Mouse (Mus musculus): ENCODE results near the gene Spi1.
A peak's percentile ranks its signal among the peaks of the same experiment; 100 is the strongest.

Spi1 gene

DNA sequence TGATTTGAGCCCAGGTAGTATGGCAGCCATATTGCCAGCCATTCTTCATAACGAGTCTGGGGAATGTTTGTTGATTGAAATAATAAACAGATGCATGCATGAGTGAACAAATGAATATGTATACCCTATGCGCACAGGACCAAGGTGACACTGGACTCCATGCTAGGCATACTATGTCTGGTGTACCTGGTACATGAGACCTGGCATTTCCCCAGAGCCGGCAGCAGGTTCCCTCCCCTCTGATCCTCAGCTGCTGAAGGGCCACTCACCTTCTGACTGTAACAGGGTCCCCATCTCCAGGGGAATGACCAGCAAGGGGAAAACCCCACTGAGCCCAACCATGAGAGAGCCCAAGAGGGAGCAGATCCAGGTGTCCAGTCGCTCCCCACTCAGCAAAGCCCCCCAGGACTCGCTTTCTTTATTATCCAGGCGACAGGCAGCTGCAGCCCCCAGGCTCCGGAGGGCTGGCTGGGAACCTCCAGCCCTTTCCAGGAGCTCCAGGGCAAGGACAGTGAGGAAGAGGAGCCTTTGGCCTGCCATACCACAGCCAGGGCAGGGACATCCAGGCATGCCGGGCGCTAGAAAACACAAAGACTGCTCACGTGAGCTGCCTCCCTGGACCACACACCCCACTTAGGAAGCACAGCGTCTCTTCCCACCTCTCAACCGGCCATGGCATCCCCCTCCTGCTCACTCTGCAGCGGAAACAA lies 13.9 kb upstream of the Spi1 start:
- no peak for DNase-seq (ENCODE audit: low spot score)

DNA sequence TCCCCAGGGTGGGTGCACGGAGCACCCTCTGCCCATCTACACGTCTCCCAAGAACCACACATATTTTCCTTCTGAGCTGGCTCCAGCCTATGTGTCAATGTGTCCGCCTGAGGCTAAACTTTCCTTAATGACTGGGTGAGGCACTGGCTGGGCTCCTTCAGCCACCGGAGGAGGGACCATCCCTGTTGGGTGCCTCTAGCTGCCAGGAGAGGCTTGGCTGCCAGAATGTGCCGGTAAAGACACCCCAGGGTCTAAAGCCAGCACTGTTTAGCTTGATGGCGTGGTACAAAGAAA lies 13.4 kb upstream of the Spi1 start:
- no peak for DNase-seq (ENCODE audit: low spot score)

DNA sequence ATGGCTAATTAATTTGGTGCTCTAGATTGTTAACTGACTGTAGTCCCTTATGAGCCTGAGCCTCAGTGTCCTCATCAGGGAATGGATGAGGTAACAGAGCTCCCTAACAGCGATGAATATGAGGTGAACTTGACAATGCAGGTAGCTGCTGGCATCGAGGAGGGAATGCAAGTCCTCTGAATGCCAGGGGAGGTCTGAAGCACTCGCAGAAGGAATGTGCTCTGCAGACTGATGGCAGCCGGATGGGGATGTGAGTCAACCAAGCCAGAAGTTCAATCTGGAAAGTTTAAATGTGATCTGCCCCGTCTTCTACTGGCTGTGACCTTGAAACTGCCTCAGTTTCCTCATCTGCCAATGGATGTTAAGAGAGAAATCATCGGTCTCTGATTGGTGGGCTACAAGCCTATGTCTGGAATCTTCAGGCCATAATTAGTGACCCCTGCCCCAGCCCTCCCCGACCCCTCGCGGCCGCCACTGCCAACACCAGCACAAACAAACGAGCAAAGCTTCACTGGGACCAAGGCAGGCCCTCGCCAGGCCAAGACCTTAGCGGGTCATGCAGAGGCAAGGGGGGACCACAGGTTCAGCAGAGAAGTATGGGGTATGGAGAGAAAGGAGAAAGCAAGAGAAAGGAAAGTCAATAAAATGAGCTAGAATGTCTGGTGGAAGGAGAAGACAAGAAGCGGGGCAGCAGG lies 12.7 kb upstream of the Spi1 start:
- DNase-seq (ENCODE audit: low spot score) = no peak

DNA sequence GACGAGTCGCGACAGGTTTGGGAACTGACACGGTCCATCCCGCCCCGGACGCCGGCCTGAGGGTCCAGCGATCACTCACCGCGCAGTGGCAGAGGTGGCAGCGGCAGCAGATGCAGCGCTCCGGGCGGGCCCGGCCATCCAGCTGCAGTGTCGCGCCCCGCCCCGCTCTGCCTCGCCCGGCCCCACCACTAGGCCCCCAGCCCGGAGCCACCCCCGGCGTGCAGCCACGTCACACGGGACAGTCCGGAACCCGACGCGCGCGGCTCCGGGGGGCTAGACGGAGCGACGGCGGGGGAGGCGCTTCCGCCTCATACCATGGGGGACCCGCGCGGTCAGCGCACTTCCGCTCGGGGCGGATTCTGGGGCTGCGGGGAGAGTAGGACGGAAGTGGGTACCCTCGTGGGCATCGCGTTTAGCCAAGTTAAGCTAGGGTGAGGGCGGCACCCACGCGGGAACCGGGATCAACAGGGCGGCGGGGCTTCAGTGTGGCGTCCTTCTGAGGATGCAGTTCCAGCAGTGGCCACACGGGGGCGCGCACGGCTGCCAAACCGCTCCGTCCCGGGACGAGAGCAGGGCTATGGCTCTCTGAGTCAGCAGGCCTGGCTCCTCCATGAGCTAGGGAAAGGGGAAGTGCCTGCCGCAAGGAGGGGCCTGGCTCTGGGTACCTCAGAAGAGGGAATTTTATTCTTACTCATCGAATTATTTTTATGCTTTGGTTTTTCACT lies 12.0 kb upstream of the Spi1 start, which contains the start of gene Slc39a13:
TSS of gene Slc39a13 (minus strand) at position 342 of the 725 bp plus-strand sequence.
- peak; percentile 93 for DNase-seq (ENCODE audit: low spot score)

DNA sequence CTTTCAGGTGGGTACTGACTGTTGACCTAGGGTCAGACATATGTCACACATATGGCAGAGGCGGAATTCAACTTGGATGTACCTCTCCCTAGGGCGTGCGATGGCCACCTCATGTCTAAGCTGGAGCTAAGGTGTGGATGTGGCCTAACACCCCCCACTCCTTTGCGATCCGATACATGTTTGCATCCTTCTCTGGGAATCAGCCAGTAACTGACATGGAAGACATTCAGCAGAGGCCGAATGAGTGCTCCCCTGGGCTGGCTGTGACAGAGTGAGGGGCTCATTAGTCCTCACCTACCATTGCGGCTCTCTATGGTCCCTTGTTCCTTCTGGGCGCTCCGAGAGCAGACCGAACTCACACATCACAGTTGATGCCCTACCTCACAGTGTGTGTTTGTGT lies 11.1 kb upstream of the Spi1 start:
- DNase-seq (ENCODE audit: low spot score) = no peak

DNA sequence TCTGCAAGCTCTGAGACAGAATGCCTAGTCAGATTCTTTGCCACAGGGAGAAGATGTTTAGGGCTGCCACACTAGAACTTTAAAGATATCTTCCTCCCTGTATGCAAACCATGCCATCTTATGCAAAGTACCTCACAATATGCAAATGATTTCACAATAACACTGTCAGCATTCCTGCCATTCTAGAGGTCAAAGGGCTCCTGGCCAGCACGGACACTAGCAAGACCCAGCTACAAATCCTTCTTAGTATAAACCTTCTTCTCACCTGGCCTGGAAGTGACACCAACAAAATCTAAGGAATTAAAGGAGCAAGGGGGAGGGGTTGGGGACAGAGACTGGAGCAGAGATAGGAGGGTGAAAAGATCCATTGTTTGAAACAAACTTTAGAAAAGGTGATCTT lies 10.1 kb upstream of the Spi1 start:
- DNase-seq (ENCODE audit: low spot score) = no peak

DNA sequence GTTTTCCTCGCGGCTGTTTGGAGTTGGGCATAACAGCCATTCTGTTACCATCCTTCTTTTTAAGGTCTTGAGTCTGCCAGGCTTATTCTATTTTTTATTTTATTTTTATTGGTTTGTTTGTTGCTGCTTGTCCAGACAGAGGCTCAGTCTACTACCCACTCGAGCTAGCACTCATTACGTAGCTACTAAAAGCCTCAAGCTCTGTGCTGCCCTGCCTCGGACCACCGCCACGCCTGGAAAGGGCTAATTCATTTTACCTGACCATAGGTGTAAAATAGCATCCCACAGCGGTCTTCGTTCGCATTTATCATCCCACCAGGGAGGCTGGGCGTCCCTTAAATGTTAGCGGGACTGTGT lies 4.3 kb upstream of the Spi1 start:
- DNase-seq (ENCODE audit: low spot score) = no peak

DNA sequence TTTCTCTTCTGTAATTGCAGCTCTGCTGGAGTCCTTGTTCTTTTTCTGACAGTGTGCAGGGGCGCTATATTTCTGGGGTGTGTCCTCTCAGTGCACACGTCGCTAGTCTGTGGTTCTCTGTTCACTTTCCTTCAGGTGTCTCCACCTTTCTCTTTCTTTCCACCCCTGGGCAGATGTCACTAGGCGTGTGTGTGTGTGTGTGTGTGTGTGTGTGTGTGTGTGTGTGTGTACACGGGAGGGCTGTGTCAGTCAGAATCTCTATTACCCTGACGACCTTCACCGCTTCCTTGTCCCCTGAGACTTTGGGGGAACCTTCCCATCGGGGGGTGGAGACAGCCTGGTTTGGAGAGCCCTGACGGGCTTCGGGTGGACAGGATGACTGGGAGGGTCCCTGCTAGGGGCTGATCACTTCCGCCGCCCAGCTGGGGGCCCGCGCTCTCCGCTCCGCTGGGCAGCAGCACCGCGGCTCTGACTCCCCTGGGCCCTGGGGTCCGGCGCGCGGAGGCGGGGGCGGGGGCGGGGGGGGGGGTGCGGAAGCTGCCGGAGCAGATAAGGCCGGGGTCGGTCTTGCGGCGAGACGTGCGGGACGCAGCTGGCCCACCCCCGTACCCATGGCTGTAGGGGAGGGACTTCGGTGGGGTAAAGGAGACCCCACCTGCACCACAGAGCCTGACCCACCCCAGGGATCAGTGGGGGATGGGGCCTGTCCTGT lies 3.7 kb upstream of the Spi1 start:
- DNase-seq (ENCODE audit: low spot score) = no peak

DNA sequence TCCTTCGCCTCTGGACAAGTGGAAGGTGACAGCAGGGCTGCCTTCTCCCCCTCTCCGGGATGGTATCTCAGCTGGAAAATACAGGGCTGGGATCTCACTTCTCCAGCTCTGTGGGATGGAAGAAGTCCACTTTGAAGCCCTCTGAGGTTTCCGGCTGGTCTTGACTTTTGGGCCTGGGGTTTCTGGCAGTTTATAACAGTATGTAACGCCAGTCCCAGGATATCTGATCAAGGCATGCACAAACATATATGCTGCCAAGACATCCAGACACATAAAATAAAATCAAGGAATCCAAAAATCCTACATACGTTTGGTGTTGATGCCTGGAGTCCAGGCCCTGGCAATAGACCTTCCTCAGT lies 3.2 kb upstream of the Spi1 start:
- no peak for DNase-seq (ENCODE audit: low spot score)

DNA sequence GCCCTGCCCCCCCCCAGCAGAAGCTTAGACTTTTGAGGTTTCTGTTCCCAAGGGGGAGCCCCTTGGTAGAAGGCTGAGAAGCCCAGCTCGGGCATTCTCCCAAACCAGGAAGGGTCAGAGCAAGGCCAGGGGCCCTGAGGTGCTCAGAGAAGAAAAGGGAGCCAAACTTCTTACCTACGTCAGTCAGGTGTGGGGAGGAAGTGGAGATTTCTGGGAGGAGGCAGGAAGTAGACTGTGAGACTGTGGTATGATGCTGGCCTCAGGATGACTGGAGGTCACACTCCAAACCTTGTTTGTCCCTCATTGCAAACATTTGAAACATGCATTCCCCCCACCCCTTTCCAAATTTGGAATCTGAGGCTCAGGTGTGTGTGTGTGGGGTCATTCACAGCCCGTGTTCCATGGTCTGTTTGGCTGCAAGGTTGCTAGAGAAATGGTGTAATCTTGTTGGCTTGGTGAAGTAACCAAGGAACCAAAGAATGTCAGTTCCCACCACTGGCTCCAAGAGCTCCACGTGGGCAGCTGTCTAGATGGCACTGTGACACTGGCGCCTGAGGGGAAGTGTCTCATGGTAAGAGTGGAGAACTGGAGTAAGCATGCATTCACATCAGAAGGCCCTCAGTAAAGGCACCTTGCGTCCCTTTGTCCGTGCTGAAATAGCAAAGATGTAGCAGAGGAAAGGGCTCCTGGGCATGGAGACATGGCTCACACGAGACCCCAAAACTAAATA lies 1.2 kb upstream of the Spi1 start:
- DNase-seq (ENCODE audit: low spot score) = no peak

DNA sequence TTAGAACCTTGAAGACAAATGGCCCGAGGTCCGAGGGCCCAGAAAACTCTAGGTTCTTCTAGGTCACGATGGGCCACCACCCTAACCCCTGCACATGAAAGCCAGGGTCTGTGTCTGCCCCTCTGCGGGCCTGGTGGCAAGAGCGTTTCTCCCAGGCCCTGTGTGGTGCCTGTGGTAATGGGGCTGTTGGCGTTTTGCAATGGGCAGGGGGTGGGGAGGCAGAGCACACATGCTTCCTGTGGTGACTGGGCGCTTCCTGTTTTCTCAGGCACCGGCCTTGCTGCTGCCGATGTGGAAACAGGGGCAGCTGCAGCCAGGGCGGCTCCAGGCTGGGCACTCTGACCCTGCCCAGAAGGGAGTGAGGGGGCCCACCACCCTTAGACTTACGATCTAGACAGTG lies 654 bp downstream of the Spi1 start:
- no peak for DNase-seq (ENCODE audit: low spot score)

DNA sequence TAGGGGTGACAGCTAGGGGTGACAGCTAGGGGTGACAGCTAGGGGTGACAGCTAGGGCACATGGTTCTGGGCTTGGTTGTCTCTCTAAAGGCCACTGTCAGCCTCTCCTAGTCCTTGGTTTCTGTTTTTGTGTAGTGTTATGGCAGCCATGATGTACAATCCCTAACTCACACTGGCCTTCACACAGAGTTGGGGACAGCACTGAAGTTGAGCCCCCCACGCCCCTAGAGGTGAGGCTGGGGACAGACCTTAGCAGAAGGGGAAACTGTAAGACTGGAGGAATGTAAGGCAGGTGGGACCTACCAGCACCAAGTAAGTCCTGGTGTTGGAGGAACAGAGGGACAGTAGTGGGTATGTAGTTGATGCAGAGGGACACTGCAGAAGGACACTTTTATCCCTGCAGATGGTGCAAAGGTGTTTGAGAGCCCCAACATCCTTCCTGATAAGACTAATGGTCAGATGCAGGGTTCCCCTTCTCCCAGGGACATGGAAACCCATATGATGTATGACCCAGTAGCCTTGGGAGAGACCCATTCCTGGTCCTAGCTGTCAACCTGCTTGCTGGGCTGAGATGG lies 1.3 kb downstream of the Spi1 start:
- DNase-seq (ENCODE audit: low spot score) = no peak

DNA sequence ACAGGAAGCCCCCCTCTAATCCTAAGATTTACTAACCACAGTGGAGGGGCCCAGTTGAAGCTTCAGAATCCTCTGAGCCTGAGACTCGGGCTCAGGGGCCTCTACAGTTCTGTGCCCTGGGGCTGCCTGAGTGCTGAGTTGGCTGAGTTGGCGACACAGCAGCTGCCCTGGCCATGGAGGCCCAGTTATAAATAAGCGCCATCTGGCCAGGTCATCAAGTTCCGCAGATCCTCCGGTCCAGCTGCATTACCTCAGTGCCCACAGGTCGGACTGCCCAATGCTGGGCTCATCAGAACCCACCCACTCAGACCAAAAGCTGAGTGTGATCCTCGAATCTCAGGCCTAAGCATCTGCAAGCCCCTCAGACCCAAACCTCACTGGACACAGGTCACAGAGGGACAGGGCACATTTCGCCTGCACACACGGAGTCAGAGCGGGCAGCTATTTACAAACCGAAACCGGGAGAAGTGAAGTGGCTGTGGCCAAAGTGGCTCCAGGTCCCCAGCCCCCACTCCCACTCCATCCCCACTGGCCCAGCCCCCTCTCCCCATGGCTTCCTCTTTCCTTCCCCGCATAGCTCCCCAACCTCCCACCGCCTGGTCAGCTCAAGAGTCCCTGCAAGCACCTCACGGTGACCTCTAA lies 2.1 kb downstream of the Spi1 start:
- no peak for DNase-seq (ENCODE audit: low spot score)

DNA sequence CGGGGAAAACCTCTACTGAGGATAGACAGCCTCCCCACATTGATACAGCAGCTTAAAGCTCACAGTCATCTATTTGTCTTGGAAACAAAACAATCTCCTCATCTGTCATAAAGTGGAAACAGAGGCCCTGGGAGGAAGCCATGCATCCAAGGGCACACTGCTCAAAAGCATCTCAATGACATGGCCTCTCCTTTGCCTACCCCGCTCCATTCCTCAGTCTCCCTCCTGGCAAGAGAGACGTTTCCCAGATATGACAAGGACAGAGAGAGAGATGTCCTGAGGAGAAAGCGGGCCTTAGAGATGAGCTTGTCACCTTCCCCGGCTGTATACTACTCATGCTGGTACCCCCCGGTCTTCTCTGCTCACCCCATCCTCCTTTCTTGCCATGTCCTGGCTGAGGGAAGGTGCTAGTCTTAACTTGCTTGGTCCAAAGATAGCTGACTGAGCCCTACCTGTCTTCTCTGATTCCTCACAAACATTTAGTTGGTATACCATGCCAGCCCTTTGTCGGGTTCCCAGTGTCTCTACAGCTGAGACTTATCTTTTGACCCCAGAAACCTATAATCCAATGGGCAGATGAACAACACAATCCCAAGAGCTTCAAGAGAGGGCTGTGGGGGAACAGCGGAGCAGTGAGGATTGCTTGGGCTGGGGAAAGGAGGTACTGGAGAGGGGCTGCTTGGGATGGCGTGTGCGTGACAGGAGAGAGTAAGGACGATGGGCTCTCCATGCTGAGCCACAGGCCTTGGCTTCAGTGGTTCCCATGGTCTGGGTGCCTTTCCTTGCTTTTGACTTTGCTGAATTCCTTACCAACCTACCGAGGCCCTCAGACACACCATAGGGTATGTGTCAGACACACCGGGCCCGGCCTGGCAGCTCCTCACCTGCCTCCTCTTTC lies 3.6 kb downstream of the Spi1 start:
- DNase-seq (ENCODE audit: low spot score) = no peak

DNA sequence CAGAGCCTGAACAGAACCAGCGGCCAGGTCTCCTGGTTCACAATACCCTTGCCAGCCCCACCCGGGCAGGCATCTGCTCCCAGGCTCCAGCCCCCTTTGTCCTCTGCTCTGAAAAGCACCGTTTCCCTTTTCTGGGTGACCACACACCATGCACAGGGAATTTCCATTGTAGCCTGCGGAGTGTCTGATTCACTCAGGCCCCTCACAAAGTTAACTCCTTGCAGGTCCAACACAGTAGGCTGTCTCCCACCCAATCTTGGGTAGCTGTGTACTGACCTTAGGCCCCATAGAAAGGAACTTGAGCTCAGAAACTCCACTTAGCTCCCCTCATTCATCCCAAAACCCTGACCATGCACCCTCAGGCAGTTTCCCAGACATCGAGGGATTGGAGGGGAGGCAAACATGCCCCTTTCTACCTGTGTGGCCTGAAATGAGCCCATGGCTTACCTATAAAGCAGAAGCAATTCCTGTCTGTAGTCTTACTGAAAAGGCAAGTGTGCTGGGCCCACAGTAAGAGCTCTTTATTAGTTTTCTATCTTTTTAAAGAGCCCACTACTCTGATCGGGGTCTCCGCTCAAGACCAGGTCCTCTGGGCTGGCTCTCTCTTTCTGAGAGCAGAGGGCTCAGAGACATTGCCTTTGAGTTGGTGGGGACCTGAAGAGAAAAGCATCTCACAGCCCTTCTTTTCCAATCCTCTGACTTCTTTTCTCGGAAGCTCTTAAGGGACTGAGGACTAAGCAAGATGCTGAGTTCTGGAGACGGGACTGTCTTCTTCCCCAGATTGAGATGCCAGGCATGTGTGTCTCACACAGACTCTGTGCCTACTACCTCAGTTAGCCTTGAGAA lies 4.4 kb downstream of the Spi1 start:
- DNase-seq (ENCODE audit: low spot score) = no peak

DNA sequence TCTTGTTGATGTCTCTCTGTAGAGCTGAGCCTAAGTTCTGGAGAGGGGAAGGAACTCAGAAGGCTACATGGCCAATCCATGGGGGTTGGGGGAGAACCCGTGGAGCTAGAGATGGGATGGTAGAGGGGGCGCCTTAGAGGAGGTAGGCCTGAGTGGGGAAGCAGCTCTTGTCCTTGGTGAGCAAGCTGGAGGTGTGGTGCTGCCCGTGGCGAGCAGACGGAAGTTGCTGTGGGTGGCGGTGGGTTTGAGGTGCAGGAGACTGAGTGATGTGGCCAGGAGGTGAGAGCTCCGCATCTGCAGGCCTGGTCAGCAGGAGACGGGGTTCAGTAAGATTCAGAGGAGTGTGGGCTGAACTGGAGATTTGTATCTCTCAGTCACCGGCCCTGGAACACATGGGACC lies 5.3 kb downstream of the Spi1 start:
- DNase-seq (ENCODE audit: low spot score) = no peak

DNA sequence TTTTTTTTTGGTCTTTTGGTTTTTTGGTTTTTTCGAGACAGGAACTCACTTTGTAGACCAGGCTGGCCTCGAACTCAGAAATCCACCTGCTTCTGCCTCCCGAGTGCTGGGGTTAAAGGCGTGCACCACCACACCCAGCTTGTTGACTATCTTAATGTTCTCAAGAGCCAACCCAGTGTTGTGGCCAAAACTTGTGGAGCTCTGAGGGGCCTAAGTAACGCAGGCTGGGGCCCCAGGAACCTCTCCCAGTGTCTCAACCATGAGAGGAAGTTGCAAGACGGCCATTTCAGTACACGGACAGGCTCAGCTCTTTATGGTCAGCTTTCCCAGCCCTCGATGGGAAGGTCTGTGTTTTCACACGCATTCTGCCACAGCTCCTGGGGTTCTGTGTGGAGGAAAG lies 6.8 kb downstream of the Spi1 start:
- DNase-seq (ENCODE audit: low spot score) = no peak

DNA sequence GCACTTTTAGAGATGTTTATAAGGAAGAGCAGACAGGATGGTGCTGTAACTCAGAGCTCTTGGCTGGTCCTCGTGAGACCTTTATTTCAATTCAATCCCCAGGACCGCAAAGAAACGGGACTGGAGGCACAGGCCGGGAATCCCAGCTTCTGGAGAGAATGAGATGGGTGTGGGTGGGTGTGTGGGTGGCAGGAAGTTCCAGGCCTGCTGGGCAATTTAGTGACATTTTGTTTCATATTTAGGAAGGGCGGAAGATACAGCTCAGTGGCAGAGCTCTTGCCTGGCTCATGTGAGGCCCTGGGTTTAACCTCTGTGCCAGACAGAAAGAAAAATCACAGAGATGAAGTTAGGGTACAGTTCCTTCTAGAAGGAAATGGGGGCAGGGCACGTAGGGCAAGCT lies 8.0 kb downstream of the Spi1 start:
- no peak for DNase-seq (ENCODE audit: low spot score)

DNA sequence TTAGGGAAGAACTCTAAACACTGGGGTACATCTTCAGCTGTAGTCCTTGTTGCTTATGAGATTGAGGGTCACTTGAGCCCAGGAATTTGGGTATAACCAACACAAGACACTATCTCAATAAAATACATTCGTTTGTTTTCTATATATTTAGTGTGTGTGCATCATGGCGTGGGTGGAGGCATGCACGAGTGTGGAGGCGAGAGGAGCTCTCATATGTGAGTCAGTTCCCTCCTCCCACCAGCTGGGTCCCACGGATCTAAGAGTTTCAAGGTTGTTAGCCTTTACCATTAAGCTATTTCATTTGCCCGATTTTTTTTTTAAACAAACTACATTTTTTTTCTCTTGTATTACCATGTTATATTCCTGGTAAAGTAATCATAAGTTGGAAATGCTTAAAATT lies 8.6 kb downstream of the Spi1 start:
- no peak for DNase-seq (ENCODE audit: low spot score)

DNA sequence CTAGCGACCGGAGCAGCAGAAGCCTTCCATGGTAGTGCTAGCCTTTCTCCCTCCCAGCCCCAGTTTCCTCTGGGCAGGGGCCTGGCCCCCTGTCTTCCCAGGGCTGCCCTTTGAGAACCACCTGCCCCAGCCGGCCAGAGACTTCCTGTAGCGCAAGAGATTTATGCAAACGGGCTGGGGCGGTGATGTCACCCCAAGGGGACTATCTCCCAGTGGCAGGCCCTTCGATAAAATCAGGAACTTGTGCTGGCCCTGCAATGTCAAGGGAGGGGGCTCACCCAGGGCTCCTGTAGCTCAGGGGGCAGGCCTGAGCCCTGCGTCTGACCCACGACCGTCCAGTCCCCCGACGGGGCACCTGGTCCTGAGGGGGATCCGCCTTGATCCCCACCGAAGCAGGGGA lies 14.3 kb downstream of the Spi1 start:
- DNase-seq (ENCODE audit: low spot score) = no peak

Measured in urinary bladder, postnatal 10 days (tissue).